ENCODE assay signal across 10 mouse cellular contexts in the genomic region with DNA sequence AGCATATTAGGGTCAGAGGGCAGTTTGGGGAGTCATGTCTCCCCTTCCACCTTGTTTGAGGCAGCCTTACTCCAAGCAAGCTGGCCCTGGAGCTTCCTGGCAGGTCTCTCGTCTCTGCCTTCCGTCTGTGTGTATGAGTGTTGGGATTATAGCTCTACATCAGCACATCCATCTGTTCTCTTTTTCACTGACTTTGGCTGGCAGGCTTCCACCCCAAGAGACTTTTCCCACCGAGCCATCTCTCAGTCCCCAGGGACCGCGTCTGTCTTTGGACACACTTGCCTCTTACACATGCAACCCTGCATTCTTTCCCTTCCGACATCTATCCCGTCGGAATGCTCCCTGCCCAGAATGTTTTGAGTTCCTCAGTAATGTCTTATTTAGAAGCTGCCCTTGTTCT.
DNase-seq lines count a peak whose midpoint lies in the region.
"Had no signal": no experiment of that assay in that cellular context is flagged by ENCODE, and none has a peak within 500 bp of the region (broad histone marks: within the 10 kb centered on the region; RNA-seq: fewer than 3 reads in every experiment).

No protein-coding gene starts in this region.

- intact Hi-C loops in heart, postnatal 10 days (cut with DNase I): no loop called here

- H3K27ac ChIP-seq in heart, embryonic 10.5 days: no peak overlapping the region
- H3K27ac ChIP-seq: midbrain, embryonic 13.5 days had no signal

- H3K36me3 ChIP-seq in heart, embryonic 10.5 days: no peaks in the 10 kb centered on the region
- H3K36me3 ChIP-seq: midbrain, embryonic 13.5 days had no signal

- no peaks in the 10 kb centered on the region for H3K9me3 ChIP-seq in heart, embryonic 10.5 days
- H3K9me3 ChIP-seq: midbrain, embryonic 13.5 days had no signal

- H3K27me3 ChIP-seq in heart, embryonic 10.5 days (ENCODE audit: insufficient read depth, poor library complexity, severe bottlenecking): no peaks in the 10 kb centered on the region
- H3K27me3 ChIP-seq: midbrain, embryonic 13.5 days had no signal

- DNase-seq in heart, postnatal 10 days: peak; percentile 41 to 47
- DNase-seq in heart, embryonic 10.5 days (ENCODE audit: low spot score): no peak
- DNase-seq in right cerebral cortex, adult 18-20 months: peak; percentile 6
- DNase-seq in right cerebral cortex, postnatal 36 days (ENCODE audit: low spot score in 2 of 2): no peak
- peak; percentile 64 to 70 for DNase-seq in kidney, postnatal 25 days
- peak; percentile 16 for DNase-seq in right cerebral cortex, postnatal 25 days
- no peak for DNase-seq in adrenal gland, postnatal 10 days
- DNase-seq in neural tube, embryonic 10.5 days (ENCODE audit: extremely low spot score, low spot score): no peak
- DNase-seq: adrenal gland, postnatal 36 days had no signal

- no peak overlapping the region for H3K4me3 ChIP-seq in heart, embryonic 10.5 days
- H3K4me3 ChIP-seq: midbrain, embryonic 13.5 days had no signal

- H3K4me1 ChIP-seq in heart, embryonic 10.5 days: peaks cover 23% of the 10 kb centered on the region
- H3K4me1 ChIP-seq: midbrain, embryonic 13.5 days had no signal

- 39% methylated on average over 8 of the region's 8 CpGs for WGBS in heart, embryonic 10.5 days

Comparison
In these comparisons a context has a peak if more than half of its experiments do, and no peak if none do; other contexts are left out.
1. DNase-seq: peak in heart, postnatal 10 days (2 of 2), right cerebral cortex, adult 18-20 months (single experiment), kidney, postnatal 25 days (2 of 2) and right cerebral cortex, postnatal 25 days (single experiment); none in heart, embryonic 10.5 days (single experiment), right cerebral cortex, postnatal 36 days (0 of 2), adrenal gland, postnatal 10 days (single experiment) and neural tube, embryonic 10.5 days (single experiment).